Mouse (Mus musculus) urinary bladder, postnatal 4 days (tissue): ENCODE results near the gene Vax2.

ENCODE experiments used
- DNase-seq, 2 experiments: peaks; one replicate each; pipeline ENCODE4 v3.0.0; 2021 to 2022; ENCODE audit warnings: low spot score in 2 of 2

The Vax2 gene

GRCm38 (mm10) chr6:83711725-83712475 is 836 bp downstream of the Vax2 start:
- DNase-seq, result no peak

DNA sequence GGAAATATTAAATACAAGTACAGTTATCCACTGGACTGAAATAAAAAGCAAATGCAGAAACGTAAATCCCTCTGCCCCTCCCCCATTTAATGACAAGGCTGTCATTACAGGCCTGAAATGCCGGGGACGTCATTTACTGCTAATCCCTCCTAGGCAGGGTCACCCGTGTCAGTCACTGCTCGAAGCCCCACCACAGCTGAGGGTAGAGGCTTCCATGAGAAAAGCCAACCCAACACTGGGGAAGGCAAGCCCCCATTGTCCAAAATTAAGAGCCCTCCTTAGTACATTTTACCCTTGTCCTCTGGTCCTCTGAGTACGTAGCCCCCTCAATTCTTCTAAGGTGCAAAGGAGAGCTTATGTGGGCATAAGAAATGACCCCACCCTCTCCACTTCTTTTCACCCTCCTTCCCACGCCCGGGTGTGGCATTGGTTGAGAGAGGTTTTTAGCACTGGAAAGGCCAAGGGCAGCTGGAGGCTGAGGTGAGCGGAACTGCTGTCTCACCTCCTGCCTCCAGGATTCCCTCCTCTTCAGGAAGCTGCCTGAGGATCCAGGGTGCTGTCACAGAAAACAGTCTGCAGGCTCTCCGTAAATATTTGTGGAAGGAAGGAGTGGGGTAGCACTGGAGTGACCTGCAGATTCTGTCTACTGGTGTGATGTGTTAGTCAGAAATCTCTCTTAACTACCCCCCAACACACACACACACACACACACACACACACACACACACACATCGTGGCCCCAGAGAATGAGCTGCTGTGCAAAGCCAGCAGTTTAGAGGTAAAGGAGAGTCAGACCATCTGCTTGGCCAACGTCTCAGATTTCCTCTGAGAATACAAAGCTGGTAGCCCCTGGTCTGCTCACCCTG is 2.4 kb downstream of the Vax2 start:
- DNase-seq, result no peak

DNA sequence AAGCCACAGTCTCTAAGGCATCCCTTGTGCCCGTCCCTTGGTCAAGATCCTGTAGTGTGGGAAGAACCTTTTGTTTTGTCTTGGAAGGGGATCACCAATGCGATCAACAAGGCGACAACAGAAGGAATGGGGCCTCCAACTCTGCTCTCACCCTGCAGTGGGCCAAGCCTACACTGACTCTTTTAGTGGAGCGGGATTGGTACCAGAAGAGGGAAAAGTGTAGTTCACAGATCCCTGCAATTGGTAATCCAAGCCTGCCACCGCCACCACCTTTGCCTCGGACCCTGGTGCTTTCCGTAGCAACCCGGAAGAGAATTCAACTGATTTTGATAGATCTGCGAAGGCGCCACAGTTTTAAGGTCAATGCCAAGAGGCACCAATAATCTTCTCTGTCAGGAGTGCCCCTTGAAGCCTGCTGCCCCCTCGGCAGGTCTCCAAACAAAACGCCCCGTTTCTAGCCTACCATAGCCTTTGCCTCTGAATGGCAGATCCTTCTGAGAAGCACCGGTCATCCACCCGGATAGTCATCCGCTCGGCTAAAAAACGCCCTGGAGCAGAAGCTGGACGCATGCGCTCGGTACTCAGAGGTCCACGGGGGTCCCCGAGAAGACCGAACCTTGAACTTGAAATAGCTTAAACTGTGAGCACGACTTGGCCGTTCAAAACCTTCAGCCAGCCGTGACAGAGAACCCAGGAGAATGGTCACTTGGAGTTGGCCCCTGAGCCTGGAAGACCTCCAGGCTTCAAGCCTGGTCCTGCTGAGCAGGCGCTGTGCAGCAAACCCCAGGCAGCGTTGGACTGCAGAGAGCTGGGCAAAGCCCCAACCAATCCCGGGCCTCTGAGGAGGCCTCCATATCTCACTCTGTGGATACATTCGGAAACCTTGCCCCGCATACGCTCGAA is 3.4 kb downstream of the Vax2 start:
- no peak for DNase-seq

DNA sequence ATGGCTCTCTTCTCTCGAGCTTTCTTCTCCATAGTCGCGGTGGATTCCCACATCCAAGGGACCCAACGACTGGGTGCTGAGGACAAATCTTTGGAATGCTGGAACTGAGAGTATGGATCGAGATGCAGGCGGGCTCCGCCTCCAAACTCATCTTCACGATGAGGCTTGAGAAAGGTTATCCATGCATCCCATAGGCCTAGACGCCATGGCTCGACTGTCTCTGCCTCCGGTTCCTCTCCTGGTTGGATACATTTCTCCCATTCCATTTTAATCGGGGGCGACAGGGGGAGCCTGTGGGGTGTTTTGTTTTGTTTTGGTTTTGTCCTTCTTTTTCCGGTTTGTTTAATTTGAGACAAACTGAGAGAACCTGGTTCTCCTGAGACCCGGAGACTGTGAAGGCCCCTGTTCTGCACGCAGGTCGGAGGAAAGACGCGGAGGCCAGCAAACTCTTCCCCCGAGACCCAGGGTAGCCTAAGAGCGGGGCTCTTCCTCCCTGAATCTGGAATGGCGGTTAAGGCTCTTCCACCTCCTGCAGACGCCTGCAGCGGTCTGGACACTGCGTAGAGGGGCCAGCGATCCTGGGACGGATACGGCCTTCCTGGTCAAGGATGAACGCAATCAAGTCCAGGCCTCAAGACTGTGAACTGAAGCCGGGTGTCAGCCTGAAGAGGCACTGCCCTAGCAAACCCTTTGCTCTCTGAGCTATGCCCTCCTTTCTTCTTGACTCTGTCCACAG is 4.6 kb downstream of the Vax2 start:
- DNase-seq, result no peak

GRCm38 (mm10) chr6:83717026-83717425 is 6.0 kb downstream of the Vax2 start:
- no peak for DNase-seq

DNA sequence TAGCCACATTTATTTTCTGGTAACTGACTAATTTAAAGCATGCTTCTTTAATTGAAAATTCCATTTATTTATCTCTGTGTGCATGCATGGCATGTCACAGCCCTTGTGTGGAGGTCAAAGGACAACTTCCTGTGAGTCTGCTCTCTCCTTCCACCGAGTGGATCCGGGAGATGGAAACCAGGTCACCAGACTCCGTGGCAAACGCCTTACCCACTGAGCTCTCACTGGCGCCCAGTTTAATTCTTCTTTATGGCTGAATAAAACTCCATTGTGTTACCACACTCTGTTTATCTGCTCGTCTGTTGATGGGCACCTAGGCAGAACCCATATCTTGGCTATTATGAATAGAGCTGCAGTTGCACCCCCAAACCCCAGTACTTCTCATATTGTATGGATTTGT is 11.5 kb downstream of the Vax2 start:
- DNase-seq, result no peak

DNA sequence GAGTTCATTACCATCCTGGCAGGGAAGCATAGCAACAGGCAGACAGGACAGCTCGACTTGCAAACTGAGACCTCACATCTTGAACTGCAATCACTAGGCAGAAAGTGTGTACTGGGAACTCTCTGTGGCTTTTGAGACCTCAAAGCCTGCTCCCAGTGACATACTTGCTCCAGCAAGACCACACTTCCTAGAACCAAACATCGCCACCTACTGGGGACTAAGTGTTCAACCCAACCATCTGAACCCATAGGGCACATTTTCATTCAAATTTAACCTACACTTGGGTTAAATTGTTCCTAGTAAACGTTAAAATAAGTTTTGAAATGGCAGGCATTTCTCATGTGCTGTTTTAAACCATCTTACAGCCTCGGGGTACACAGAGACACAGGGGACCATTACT is 16.1 kb downstream of the Vax2 start:
- no peak for DNase-seq

GRCm38 (mm10) chr6:83728488-83728887 is 17.4 kb downstream of the Vax2 start:
- DNase-seq, result no peak

- DNase-seq, result no peak
Observed at GRCm38 (mm10) chr6:83729350-83729970, 18.4 kb downstream of the Vax2 start.

- peak; percentile 53 to 75 for DNase-seq
Observed at GRCm38 (mm10) chr6:83731128-83731527, 20.1 kb downstream of the Vax2 start.

DNA sequence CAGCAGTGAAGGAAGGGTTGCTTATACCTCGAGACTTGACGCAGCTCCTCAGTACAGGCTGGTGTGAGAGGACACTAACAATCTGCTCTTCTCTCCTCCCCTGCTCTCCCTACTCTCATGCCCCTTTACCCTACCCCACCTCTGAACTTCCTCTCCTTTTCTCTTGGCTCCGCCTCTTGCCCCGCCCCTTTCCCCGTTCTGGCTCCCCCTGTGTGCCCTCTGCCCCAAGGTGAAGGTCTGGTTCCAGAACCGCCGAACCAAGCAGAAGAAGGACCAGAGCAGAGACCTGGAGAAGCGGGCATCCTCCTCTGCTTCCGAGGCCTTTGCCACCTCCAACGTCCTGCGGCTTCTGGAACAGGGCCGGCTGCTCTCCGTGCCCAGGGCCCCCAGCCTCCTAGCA is 26.2 kb downstream of the Vax2 start:
- DNase-seq, result no peak

DNA sequence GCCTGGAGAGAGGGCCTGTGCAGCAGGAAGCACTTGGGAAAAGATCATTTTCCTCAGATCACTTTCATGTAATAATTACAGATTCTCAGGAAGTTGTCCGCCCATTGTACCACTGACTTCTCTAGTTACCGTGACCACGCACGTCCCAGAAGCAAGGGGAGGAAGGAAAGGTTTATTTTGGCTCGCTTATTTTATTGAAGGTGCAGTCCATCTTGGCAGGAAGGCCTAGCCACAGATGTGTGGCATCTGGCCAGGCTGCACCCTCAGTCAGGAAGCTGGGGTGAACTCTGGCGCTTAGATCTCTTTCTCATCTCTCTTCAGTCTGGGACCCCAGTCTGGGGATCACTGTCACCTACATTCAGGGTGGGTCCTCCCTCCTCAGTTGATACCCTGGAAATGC is 27.5 kb downstream of the Vax2 start:
- DNase-seq, result no peak

GRCm38 (mm10) chr6:83742761-83743160 is 31.7 kb downstream of the Vax2 start, which contains the start of gene Atp6v1b1:
TSS of gene Atp6v1b1 (plus strand) at chr6:83742990.
- no peak for DNase-seq

- no peak for DNase-seq
Observed at GRCm38 (mm10) chr6:83743212-83743611, 32.1 kb downstream of the Vax2 start.

DNA sequence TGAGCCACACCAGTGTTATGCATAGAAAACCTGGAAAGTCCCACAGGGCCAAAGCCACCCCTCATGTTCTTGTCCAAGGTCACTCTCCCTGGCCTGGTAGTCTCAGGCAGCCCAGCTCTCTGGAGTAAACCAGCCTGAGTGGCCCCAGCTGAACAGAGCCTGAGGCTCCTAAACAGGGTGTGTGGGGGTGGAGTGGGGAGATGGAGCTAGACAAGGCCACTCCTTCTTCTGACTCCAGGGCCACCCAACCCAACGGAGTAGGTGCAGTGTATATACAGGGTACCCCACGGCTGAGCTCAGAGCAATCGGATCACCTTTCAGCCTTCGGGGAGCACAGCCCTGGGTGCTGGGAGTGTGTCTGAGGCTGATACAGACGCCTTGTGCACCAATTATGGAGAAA is 33.1 kb downstream of the Vax2 start:
- DNase-seq, result no peak

DNA sequence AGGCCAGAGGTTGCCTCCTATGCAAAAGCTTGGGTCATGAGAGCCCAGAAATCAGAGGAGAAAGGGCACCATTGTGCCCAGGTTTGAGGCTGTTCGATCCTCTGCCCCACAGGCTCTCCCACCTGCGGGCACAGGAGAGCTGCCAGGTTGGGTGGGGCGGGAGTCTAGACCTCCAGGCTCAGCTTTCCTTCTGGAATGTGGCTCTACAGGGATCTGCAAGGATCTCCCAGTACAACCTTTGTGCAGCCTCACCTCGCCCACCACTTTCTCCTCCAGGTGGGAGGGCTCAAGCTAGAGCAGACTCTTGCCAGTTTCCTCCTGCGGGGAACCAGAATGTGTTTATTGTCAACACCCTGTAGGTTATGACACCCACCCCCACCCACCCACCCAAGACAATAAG is 33.5 kb downstream of the Vax2 start:
- DNase-seq, result no peak

DNA sequence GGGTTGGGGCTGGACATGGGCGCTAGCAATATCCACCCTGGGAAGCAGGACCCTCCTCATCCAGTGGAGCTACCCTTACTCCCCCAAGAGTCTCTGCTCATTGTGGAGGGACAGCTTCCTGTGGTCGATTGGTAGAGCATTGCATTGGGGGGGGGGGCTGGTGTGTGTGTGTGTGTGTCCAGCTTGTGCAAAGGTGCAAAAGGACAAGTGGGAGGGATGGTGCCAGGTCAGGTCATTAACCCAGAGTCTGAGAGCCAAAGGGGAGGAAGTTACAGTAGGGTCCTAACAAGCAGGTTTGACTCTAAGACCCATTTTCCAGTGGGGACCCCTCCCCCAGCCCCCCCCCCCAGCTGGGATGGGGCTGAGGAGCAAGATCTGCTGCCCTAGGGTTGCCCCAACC is 34.4 kb downstream of the Vax2 start:
- DNase-seq, result no peak

DNA sequence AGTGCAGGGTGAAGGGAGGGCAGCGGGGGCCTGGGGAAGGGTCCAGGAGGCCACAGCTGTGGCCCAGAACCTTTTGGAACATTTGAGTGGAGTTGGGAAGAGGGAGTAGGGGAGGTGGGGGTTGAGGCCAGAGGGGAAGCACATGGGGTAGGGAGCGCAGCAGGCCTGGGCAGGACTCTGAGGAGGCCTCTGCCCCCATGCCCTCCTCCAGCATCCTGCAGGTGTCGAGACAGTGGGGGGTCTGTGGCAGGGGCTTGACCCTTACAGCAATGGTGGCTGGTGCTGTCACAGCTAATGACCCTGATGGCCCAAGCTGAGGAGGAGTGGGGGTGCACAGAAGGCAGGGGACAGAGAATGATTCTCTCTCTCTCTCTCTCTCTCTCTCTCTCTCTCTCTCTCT is 38.2 kb downstream of the Vax2 start:
- DNase-seq, result no peak

DNA sequence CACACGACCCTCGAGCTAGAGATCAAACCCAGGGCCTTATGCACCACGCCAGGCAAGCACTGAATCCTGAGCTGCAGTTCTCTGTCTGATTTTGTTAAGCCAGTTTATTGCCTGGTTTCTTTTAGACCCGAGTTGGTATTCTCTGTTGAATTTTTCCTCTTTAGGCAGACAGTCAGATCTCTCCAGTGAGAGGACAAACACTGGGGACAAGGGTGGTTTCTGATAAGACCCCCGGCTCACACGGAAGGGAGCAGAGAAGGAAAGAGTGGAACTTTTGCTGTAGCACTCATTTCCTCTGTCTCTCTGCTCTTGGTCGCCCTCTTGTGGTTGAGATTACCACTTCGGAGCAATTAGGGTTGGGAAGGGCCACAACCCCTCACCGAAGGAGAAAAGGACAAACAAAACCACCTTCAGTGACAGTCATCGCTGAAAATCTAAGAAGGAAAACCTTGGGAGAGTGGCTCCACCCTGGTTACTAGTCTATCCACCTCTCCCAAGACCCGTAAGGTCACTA is 39.2 kb downstream of the Vax2 start:
- peak in 1 of 2 experiments; percentile 78 for DNase-seq

DNA sequence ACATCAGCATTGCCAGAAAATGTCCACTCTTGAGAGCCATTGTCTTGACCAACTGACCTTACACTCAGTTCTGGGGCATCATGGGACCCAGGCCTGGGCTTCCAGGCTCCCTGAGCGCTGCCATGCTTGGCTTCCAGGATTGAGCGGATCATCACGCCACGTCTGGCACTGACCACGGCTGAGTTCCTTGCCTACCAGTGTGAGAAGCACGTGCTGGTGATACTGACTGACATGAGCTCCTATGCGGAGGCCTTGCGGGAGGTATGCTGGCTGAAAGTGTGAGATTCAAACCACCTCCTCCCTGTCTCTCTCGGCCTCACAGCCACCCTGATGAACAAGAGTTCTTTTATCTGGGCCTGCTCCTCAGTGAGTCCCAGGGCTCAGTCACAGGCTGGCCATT is 45.0 kb downstream of the Vax2 start:
- DNase-seq, result no peak

- no peak for DNase-seq
Observed at GRCm38 (mm10) chr6:83762344-83762743, 51.3 kb downstream of the Vax2 start, which contains the start of gene Ankrd53. TSS of gene Ankrd53 (plus strand) at chr6:83762644.
